Mouse (Mus musculus): Measurements from ENCODE around the gene Slc12a7. TPM values are rescaled to one million over a fixed set of nuclear protein-coding genes. Genes with fewer than 3 reads are reported as not detected.

The Slc12a7 gene
- total and polyA plus RNA-seq, 3 experiments, result 3.1 to 6.9 TPM; not detected in 1

GRCm38 (mm10) chr13:73769916-73770682, 37.2 kb downstream of the Slc12a7 start:
- H3K9ac ChIP-seq (ENCODE audit: control insufficient read depth, low read depth, low read length, poor library complexity, severe bottlenecking), result no peak overlapping the region
- H3K36me3 ChIP-seq (ENCODE audit: control insufficient read depth in 1 of 2, insufficient read depth in 2 of 2, low read length in 2 of 2), result no peaks in the 10 kb centered on the region
- no peak overlapping the region for H3K4me3 ChIP-seq (ENCODE audit: control insufficient read depth in 1 of 2, insufficient read depth in 1 of 2, low read depth in 2 of 2, low read length in 2 of 2)
- no peaks in the 10 kb centered on the region for H3K27me3 ChIP-seq (ENCODE audit: control insufficient read depth in 1 of 2, insufficient read depth in 2 of 2, low read length in 2 of 2)
- H3K27ac ChIP-seq (ENCODE audit: control insufficient read depth, low read depth, low read length), result no peak overlapping the region
- H3K4me1 ChIP-seq (ENCODE audit: control insufficient read depth in 1 of 2, insufficient read depth in 2 of 2, low read length in 2 of 2), result no peaks in the 10 kb centered on the region
- H3K79me2 ChIP-seq (ENCODE audit: control insufficient read depth, insufficient read depth, low read length, poor library complexity), result no peaks in the 10 kb centered on the region
- no peaks in the 10 kb centered on the region for H3K9me3 ChIP-seq (replicated peaks; ENCODE audit: insufficient read depth, low read length)
- TF ChIP-seq ETS1 (IDR thresholded peaks at IDR 0.05; ENCODE audit: low read depth, low read length) (no peak), ELF1 (IDR thresholded peaks at IDR 0.05; ENCODE audit: low read depth, low read length) (no peak), KAT2A (conservative IDR thresholded peaks at IDR 0.05; ENCODE audit: low read depth, low read length) (no peak), GATA1 (IDR thresholded peaks at IDR 0.05; ENCODE audit: low read depth, low read length) (no peak), CHD2 (IDR thresholded peaks at IDR 0.05; ENCODE audit: low read length) (no peak), EP300 (IDR thresholded peaks at IDR 0.05; ENCODE audit: low read depth in 1 of 2, low read length in 2 of 2) (no peak), SMC3 (IDR thresholded peaks at IDR 0.05; ENCODE audit: low read depth, low read length) (no peak), ZC3H11A (IDR thresholded peaks at IDR 0.05; ENCODE audit: low read depth, low read length) (no peak), TAL1 (IDR thresholded peaks at IDR 0.05; ENCODE audit: low read length) (no peak), MAZ (IDR thresholded peaks at IDR 0.05; ENCODE audit: low read depth, low read length) (no peak), POLR2AphosphoS2 (IDR thresholded peaks at IDR 0.05; ENCODE audit: low read length) (no peak), MXI1 (IDR thresholded peaks at IDR 0.05; ENCODE audit: low read depth, low read length) (no peak), TBP (IDR thresholded peaks at IDR 0.05; ENCODE audit: low read depth, low read length) (no peak), NELFE (IDR thresholded peaks at IDR 0.05; ENCODE audit: low read depth, low read length) (no peak), ZNF384 (IDR thresholded peaks at IDR 0.05; ENCODE audit: low read depth, low read length) (no peak), E2F4 (IDR thresholded peaks at IDR 0.05; ENCODE audit: borderline replicate concordance, low read depth, low read length) (no peak), RAD21 (IDR thresholded peaks at IDR 0.05; ENCODE audit: low read depth, low read length) (no peak)
- DNase-seq (ENCODE audit: low read depth, low spot score), result no peak

- no peak for DNase-seq (ENCODE audit: low read depth, low spot score)
- H3K9me3 ChIP-seq (replicated peaks; ENCODE audit: insufficient read depth, low read length), result no peaks in the 10 kb centered on the region
- no peaks in the 10 kb centered on the region for H3K79me2 ChIP-seq (ENCODE audit: control insufficient read depth, insufficient read depth, low read length, poor library complexity)
- no peaks in the 10 kb centered on the region for H3K4me1 ChIP-seq (ENCODE audit: control insufficient read depth in 1 of 2, insufficient read depth in 2 of 2, low read length in 2 of 2)
- no peak for TF ChIP-seq MYB (IDR thresholded peaks at IDR 0.05; ENCODE audit: low read depth, low read length)
- no peak for TF ChIP-seq CTCF (IDR thresholded peaks at IDR 0.05 in 2 of 3, conservative IDR thresholded peaks at IDR 0.05 in 1 of 3; ENCODE audit: control insufficient read depth in 1 of 3, insufficient read depth in 1 of 3, low read depth in 2 of 3, low read length in 3 of 3, poor library complexity in 1 of 3, severe bottlenecking in 1 of 3)
- no peak for TF ChIP-seq UBTF (IDR thresholded peaks at IDR 0.05; ENCODE audit: borderline replicate concordance, insufficient read depth, low read depth, low read length)
- TF ChIP-seq E2F4 (IDR thresholded peaks at IDR 0.05; ENCODE audit: borderline replicate concordance, low read depth, low read length), result no peak
- no peak for TF ChIP-seq NELFE (IDR thresholded peaks at IDR 0.05; ENCODE audit: low read depth, low read length)
- TF ChIP-seq GABPA (IDR thresholded peaks at IDR 0.05; ENCODE audit: low read depth, low read length), result no peak
- no peak for TF ChIP-seq TAL1 (IDR thresholded peaks at IDR 0.05; ENCODE audit: low read length)
- TF ChIP-seq TBP (IDR thresholded peaks at IDR 0.05; ENCODE audit: low read depth, low read length), result no peak
- no peak for TF ChIP-seq POLR2A (IDR thresholded peaks at IDR 0.05; ENCODE audit: control insufficient read depth in 1 of 2, insufficient read depth in 1 of 2, low read depth in 1 of 2, low read length in 2 of 2, poor library complexity in 1 of 2)
- no peak overlapping the region for H3K9ac ChIP-seq (ENCODE audit: control insufficient read depth, low read depth, low read length, poor library complexity, severe bottlenecking)
- no peaks in the 10 kb centered on the region for H3K36me3 ChIP-seq (ENCODE audit: control insufficient read depth in 1 of 2, insufficient read depth in 2 of 2, low read length in 2 of 2)
- H3K4me3 ChIP-seq (ENCODE audit: control insufficient read depth in 1 of 2, insufficient read depth in 1 of 2, low read depth in 2 of 2, low read length in 2 of 2), result no peak overlapping the region
- no peaks in the 10 kb centered on the region for H3K27me3 ChIP-seq (ENCODE audit: control insufficient read depth in 1 of 2, insufficient read depth in 2 of 2, low read length in 2 of 2)
- no peak overlapping the region for H3K27ac ChIP-seq (ENCODE audit: control insufficient read depth, low read depth, low read length)
These were observed 38.2 kb downstream of the Slc12a7 start for GRCm38 (mm10) chr13:73771131-73771530.

All from MEL (cell line).